Mouse (Mus musculus): ENCODE measurements around the gene Med26.

GRCm38 (mm10) chr8:72487014-72487413 is 61.1 kb downstream of the Med26 start:
- TF ChIP-seq CTCF (IDR thresholded peaks at IDR 0.05; ENCODE audit: extremely low read depth, insufficient read depth, low read length) (no peak), POLR2A (IDR thresholded peaks at IDR 0.05; ENCODE audit: extremely low read depth, insufficient read depth, low read length) (no peak)

Data from cortical plate, adult 2 months (tissue).